Mouse (Mus musculus) layer of hippocampus, adult 9-11 months (tissue): Measurements from ENCODE around the gene Prr15l.
A peak's percentile ranks its signal among the peaks of the same experiment; 100 is the strongest.

Experiments
- DNase-seq: peaks from one replicate; pipeline ENCODE4 v3.0.0; 2022

The Prr15l gene

GRCm38 (mm10) chr11:96977606-96978400 is 49.9 kb downstream of the Prr15l start:
- DNase-seq, result peak; percentile 100

GRCm38 (mm10) chr11:96978401-96979246 is 50.7 kb downstream of the Prr15l start:
- no peak for DNase-seq

GRCm38 (mm10) chr11:96979329-96979728 is 51.4 kb downstream of the Prr15l start:
- DNase-seq, result no peak

DNA sequence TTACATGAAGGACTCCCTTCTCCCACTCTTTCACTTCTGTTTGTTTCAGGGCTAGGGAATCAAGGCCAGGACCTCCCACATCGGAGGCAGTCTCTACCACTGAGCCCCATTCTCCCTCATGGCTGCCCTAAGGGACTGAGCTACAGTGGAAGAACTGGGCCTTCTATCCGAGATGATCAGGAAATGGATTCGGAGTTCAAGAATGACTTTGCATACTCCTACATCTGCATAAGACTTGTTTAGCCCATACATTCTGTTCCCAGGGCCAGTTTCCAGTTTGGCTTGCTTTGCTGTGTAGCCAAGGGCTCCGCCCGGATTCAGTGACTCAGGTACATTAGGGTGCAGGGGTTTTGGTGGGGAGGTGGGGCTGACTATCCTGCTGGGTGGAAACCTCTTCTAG is 52.1 kb downstream of the Prr15l start:
- no peak for DNase-seq

DNA sequence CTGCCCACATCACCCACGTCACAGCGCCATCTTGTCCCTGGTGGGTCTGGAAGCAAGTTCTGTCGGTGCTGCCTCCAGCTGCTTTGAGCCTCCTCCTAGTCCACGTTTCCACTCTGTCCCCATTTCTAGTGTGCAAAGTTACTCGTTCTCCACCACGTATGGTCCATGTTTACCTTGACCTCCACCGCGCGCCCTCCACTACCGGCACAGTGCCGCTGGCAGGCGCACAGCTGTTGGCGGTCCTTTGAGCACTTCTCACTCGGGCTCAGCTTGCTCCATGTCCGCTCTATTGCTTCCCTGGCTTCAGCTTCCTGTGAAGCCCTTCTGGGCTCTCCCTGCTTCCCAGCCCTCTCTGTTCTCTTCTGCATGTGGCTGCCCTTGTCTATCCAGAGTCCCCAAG is 53.6 kb downstream of the Prr15l start:
- no peak for DNase-seq

DNA sequence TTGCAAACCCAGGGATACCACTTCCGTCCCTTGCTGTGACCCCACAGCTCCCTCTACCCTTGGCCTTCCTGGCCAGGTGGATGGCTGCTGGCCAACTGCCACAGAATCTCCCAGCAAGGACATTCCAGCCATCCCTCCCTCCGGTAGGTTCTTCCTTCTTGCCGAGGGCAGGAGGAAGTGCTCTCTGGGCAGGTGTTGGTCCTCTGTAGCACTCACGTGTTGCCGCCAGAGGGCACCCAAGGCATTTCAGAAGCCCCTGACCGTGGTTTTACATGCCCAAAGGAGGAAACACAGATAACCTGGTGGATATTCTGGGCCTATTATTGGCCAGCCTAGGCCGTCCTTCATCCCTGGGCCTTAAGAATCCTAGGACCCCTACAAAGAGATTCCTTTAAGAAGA is 54.5 kb downstream of the Prr15l start:
- DNase-seq, result peak; percentile 69

- no peak for DNase-seq
Measured at GRCm38 (mm10) chr11:96982859-96983258, 55.0 kb downstream of the Prr15l start, which contains the start of gene Sp2. Gene Sp2, minus strand, starts transcription at chr11:96982959.

GRCm38 (mm10) chr11:96984903-96985302 is 57.0 kb downstream of the Prr15l start:
- no peak for DNase-seq

DNA sequence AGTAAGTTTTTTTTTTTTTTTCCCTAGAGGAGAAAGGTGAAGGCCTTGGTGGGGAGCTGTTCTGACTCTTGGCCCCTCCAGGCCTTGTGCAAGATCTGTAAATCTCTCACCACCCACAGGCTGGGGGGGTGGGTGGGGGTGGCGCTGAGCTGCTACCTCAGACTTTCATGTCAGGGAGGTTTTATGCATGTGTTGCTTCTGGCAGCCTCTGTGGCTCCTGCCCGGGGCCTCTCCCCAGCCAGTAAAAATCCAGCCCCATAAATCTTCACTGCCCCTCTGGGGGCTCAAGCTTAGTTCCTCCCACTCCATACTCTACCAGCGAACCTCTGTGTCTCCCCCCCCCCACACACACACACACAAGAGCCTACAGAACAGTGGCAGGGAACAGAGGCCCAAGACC is 58.6 kb downstream of the Prr15l start:
- DNase-seq, result no peak
